Mouse (Mus musculus) NIH3T3 (cell line): ENCODE data around the gene C2.

Source experiments
- DNase-seq: peaks from one replicate; pipeline ENCODE4 v3.0.0-alpha.2; 2012; ENCODE audit warnings: low read depth

The C2 gene

GRCm38 (mm10) chr17:34898160-34898586 lies at the start of gene C2, which contains the start of gene Ehmt2:
C2 (minus strand) TSS chr17:34898265.
Ehmt2 (plus strand) TSS chr17:34898469.
- peak; percentile 90 for DNase-seq

DNA sequence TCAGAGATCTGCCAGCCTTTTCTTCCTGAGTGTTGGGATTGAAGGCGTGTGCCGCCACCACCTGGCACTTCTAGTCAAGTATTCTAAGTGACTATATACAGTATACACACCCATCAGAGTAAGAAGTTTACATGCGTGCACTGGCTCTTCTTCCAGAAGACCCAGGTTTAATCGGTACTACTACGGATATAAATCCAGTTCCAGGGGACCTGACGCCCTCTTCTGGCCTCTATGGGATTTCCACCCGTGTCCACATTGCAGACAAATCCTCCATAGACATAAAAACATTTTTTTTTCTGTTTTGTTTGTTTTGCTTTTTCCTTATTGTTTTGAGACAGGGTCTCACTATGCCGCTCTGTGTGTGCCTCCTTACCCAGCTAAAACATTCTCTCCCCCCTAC lies 49.5 kb upstream of the C2 start:
- DNase-seq, result peak; percentile 65

DNA sequence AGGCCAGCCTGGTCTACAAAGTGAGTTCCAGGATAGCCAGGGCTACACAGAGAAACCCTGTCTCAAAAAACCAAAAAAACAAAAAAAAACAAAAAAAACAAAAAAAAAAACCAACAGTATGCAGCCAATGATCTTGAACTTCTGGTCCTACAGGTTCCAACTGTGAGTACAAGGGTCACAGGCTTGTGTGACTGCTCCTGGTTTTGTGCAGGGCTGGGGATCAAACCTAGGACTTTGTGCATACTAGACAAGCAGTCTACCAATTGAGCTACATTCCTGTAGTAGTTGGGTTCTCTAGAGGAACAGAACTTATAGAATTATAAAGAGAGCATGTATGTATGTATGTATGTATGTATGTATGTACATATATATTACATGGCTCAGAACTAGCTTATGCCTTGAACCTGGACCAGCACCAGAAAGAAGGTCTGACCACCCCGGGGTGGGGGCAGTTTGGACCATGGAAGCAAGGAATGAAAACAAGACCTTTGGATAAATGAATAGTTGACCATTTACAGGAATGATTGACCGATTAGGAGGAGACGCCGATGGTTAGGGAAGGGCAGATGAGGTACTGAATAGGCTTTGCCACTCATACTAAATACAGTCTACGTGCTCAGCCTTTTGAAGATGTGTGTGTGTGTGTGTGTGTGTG lies 48.5 kb upstream of the C2 start:
- DNase-seq, result no peak

DNA sequence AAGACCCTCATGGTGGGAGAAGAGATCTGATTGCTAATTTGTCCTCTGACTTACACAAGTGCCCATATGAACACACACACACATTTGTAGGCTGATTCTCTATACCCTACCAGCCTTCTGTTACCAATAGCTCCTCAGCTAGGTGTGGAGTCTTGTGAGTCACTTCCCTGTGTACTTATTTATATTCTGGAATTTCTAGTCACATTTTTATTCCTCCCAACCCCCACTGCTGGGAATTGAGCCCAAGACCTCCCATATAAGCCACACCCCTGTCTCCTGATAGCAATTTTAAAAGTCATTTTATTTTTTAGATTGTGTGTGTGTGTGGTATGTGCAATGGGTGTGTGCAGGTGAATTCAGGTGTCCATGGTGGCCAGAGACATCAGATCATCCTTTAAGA lies 46.3 kb upstream of the C2 start:
- peak; percentile 72 for DNase-seq

GRCm38 (mm10) chr17:34943128-34943815 lies 45.2 kb upstream of the C2 start:
- DNase-seq, result peak; percentile 70

DNA sequence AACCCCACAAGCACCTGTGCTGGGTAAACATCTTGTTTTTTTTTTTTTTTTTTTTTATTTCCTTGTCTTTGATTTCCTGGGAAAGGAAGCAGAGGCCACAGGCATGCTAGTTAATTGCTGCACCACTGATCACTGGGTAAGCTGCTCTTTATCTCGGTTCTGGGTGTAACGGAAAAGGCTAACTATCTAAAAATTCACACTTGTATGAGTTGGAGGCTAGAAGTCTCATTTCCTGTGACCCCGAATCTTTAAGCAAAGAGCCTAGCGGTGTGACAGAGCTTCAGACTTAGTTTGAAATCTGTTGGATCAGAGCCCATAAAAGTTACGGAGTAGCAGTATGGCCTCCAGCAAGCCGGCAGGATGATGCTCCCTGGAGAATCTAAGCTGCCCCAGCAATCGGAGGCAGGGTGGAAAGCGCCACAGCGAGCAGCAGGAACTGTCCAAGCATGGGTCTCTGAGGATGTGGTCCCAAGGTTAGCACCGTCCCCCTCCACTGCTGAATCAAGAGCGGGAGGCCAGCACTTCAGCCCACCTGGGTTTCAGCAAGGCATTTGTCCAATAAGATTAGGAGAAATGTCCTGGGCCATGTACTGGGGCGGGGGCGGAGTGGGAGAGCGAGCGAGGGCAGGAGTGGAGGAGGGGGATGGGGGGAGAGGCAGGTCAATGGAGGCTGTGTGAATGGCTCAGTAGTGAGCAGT lies 43.4 kb upstream of the C2 start:
- no peak for DNase-seq

- peak; percentile 53 for DNase-seq
Measured at GRCm38 (mm10) chr17:34937960-34938505, 40.0 kb upstream of the C2 start.

DNA sequence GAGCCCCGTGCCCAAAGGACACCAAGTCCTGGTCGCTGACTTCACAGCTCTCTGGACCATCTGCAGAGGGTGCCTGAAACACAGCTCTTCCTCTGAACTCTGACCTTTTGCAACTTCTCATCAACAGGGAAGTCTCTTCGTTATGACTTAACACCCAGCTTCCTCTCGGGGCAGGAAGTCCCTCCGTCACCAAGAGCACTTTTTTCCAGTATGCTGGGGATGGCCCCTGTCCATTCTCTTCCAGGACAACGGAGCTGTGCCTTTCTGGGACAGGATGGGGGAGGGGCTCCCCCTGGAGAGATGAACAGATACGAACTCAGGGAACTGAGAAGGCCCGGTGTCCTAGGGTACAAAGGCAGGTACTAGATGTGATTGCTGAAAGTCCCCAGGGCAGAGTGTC lies 36.8 kb upstream of the C2 start:
- no peak for DNase-seq

GRCm38 (mm10) chr17:34934031-34934430 lies 36.0 kb upstream of the C2 start:
- DNase-seq, result no peak

DNA sequence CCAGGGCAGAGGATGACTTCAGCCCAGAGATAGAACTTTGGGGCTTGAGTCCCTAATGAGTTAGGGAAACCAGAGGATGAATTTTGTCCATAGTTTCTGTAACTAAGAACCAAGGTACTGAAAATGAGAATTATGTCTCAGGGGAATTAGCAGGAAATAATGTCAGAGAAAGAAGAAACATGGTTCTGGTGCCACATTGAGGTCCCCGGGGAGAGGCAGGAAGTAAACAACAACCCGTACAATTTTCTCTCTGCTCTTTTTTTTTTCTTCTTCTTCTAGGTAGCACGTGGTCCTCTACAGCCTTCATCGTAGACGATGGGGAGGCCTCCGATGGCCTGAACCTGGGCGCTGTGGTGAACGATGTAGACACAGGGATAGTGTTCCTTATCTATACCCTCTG lies 34.2 kb upstream of the C2 start:
- DNase-seq, result no peak

DNA sequence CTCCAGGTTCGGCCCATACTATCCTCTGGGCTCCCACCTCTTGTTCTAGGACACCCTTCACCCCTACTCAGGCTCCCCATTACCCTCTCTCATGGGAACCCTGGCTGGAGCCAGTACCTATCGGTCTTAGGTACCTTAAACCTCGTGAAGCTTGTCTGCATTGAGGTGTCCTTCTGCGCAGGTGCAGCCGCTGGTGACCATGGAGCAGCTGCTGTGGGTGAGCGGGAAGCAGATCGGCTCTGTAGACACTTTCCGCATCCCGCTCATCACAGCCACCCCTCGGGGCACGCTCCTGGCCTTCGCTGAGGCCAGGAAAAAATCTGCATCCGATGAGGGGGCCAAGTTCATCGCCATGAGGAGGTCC lies 33.7 kb upstream of the C2 start:
- DNase-seq, result no peak

- DNase-seq, result peak; percentile 99
Measured at GRCm38 (mm10) chr17:34931061-34931734, 33.1 kb upstream of the C2 start, which contains the start of gene Neu1. Neu1 (plus strand) TSS chr17:34931253.

GRCm38 (mm10) chr17:34928841-34929240 lies 30.8 kb upstream of the C2 start:
- DNase-seq, result no peak

GRCm38 (mm10) chr17:34927306-34928019 lies 29.4 kb upstream of the C2 start:
- no peak for DNase-seq

- no peak for DNase-seq
Measured at GRCm38 (mm10) chr17:34924258-34924657, 26.2 kb upstream of the C2 start.

- DNase-seq, result peak; percentile 45
Measured at GRCm38 (mm10) chr17:34922939-34923338, 24.9 kb upstream of the C2 start.

- DNase-seq, result no peak
Measured at GRCm38 (mm10) chr17:34917188-34917587, 19.1 kb upstream of the C2 start.

- DNase-seq, result peak; percentile 29
Measured at GRCm38 (mm10) chr17:34916316-34916715, 18.3 kb upstream of the C2 start.

GRCm38 (mm10) chr17:34915410-34915831 lies 17.4 kb upstream of the C2 start:
- peak; percentile 68 for DNase-seq

- no peak for DNase-seq
Measured at GRCm38 (mm10) chr17:34913930-34914665, 16.0 kb upstream of the C2 start, which contains the start of gene Slc44a4. Slc44a4 (plus strand) TSS chr17:34914466.

DNA sequence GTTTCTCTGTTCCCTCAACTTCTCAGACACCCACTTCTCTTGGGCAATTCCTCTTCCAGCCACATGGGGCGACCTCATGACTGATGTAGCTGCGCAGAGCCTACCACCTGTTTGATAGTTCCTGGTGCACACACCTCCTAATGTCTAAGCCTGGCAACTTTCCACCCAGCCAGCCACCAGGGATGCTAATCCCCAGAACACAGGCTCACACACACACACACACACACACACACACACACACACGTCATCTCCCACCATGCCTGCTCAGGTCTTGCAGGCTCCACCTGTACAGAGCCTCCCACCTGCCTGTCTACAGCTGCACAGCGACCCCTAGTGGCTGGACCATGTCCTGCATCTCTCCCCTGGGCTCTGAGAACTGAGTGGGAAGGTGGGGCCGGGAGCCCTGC lies 13.9 kb upstream of the C2 start:
- peak; percentile 83 for DNase-seq
